9 mouse cellular contexts compared by ENCODE assay signal in the genomic region with DNA sequence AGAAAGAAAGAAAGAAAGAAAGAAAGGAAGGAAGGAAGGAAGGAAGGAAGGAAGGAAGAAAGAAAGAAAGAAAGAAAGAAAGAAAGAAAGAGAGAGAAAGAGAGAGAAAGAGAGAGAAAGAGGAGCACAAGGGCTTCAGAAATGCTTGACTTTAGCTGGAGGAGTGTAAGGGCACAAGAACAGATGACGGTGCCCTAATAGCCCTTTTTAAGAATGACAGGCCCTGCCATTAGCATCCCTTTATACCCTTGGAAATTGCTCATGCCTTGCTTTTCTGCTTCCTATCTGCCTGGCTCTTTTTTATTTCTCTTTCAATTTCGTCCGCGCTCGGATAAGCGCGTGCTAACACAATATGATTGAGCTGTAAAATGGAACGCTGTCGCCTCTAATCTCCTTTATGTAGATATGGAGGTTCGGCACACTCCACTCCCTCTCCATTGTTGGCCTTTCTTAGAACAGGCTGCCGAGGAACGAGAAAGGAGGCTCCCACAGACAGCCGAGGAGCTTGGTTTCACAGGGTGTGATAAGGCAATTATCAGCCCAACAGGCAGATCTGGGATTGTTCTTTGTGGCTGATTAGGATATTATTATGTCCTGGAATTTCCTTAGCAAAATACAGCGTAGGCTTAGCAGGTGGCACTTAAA.
A peak's percentile ranks its signal among the peaks of the same experiment; 100 is the strongest.
DNase-seq lines count a peak whose midpoint lies in the region; ATAC-seq lines count a peak whose summit lies in the region.
"Had no signal": no experiment of that assay in that cellular context is flagged by ENCODE, and none has a peak within 500 bp of the region (broad histone marks: within the 10 kb centered on the region; RNA-seq: fewer than 3 reads in every experiment).

No protein-coding gene starts in this region.

- intact Hi-C loops in heart, postnatal 25 days (cut with DNase I): no loop called here

- peaks cover 4% of the 10 kb centered on the region; the same call in 1 of the 2 replicates for H3K36me3 ChIP-seq in heart, embryonic 12.5 days
- no peaks in the 10 kb centered on the region for H3K36me3 ChIP-seq in hindbrain, embryonic 10.5 days
- H3K36me3 ChIP-seq in midbrain, embryonic 10.5 days: no peaks in the 10 kb centered on the region

- ATAC-seq in heart, embryonic 12.5 days (ENCODE audit: insufficient number of reproducible peaks, low FRiP score): no peak
- ATAC-seq in erythroid progenitor cell, adult 5-6 weeks (replicated peaks; ENCODE audit: low FRiP score, poor library complexity, severe bottlenecking): no peak
- no peak for ATAC-seq in granulocyte monocyte progenitor cell, adult 5-6 weeks (replicated peaks; ENCODE audit: poor library complexity, severe bottlenecking)

- H3K4me1 ChIP-seq in heart, embryonic 12.5 days (replicated peaks): peaks cover 30% of the 10 kb centered on the region
- peaks cover 11% of the 10 kb centered on the region; the same call in 1 of the 2 replicates for H3K4me1 ChIP-seq in hindbrain, embryonic 10.5 days (replicated peaks)
- peaks cover 18% of the 10 kb centered on the region for H3K4me1 ChIP-seq in midbrain, embryonic 10.5 days

- no peaks in the 10 kb centered on the region for H3K9me3 ChIP-seq in heart, embryonic 12.5 days (replicated peaks)
- H3K9me3 ChIP-seq in hindbrain, embryonic 10.5 days: no peaks in the 10 kb centered on the region
- H3K9me3 ChIP-seq in midbrain, embryonic 10.5 days (replicated peaks): no peaks in the 10 kb centered on the region

- DNase-seq in heart, postnatal 25 days (ENCODE audit: low spot score): no peak
- DNase-seq in R1 (ENCODE audit: low read depth, low spot score): peak; percentile 6
- DNase-seq in hindbrain, embryonic 10.5 days (ENCODE audit: low spot score): peak; percentile 12
- peak; percentile 42 for DNase-seq in midbrain, embryonic 10.5 days (ENCODE audit: low spot score)
- no peak for DNase-seq in spleen, postnatal 36 days (ENCODE audit: low spot score in 2 of 2)
- DNase-seq: lung, adult 2 months had no signal

- WGBS in heart, embryonic 12.5 days: 16% methylated on average over 14 of the region's 14 CpGs
- WGBS in hindbrain, embryonic 10.5 days: 45% methylated on average over 14 of the region's 14 CpGs
- 19% methylated on average over 14 of the region's 14 CpGs for WGBS in midbrain, embryonic 10.5 days

- peak overlapping the region; percentile 53 for H3K4me2 ChIP-seq in heart, embryonic 12.5 days

- no peak overlapping the region for H3K9ac ChIP-seq in heart, embryonic 12.5 days

- no peak overlapping the region for H3K4me3 ChIP-seq in heart, embryonic 12.5 days
- H3K4me3 ChIP-seq in hindbrain, embryonic 10.5 days: no peak overlapping the region
- H3K4me3 ChIP-seq in midbrain, embryonic 10.5 days: peak overlapping the region; percentile 37

- H3K27ac ChIP-seq in heart, embryonic 12.5 days (ENCODE audit: poor library complexity, severe bottlenecking): peak overlapping the region; percentile 2; the same call in 1 of the 2 replicates
- no peak overlapping the region for H3K27ac ChIP-seq in hindbrain, embryonic 10.5 days
- no peak overlapping the region for H3K27ac ChIP-seq in midbrain, embryonic 10.5 days (replicated peaks)

- H3K27me3 ChIP-seq in heart, embryonic 12.5 days (replicated peaks): no peaks in the 10 kb centered on the region
- peaks cover 19% of the 10 kb centered on the region for H3K27me3 ChIP-seq in hindbrain, embryonic 10.5 days (ENCODE audit: insufficient read depth, poor library complexity, severe bottlenecking)
- peaks cover 62% of the 10 kb centered on the region for H3K27me3 ChIP-seq in midbrain, embryonic 10.5 days (ENCODE audit: low read depth, poor library complexity, severe bottlenecking)

Comparison
In these comparisons a context has a peak if more than half of its experiments do, and no peak if none do; other contexts are left out.
1. DNase-seq: peak in R1 (single experiment), hindbrain, embryonic 10.5 days (single experiment) and midbrain, embryonic 10.5 days (single experiment); none in heart, postnatal 25 days (single experiment) and spleen, postnatal 36 days (0 of 2).